Mouse (Mus musculus) E14TG2a.4 (cell line): Measurements from ENCODE around the gene Asah2.

ENCODE experiments used
- CTCF ChIP-seq: conservative IDR thresholded peaks from 2 replicates; pipeline ENCODE4 v1.5.1; 2014; ENCODE audit warnings: low read length
- NANOG ChIP-seq: IDR thresholded peaks from 2 replicates; pipeline ENCODE4 v1.6.1; 2014; ENCODE audit warnings: borderline replicate concordance, low read length, mixed read lengths

GRCm38 (mm10) chr19:32129281-32129680 is 21.3 kb upstream of the Asah2 start:
- TF ChIP-seq CTCF (no peak), NANOG (no peak)
